Mouse (Mus musculus) limb, embryonic 15.5 days (tissue): ENCODE measurements around the gene Zdhhc1. TPM values are rescaled to one million over a fixed set of nuclear protein-coding genes. Genes with fewer than 3 reads are reported as not detected.
A peak's percentile ranks its signal among the peaks of the same experiment; 100 is the strongest.

Source experiments
- ATAC-seq: fragments of 200-750 bp; cut with Nextera tagmentation; 2 replicates; pipeline ENCODE4 v1.8.0; 2017; ENCODE audit warnings: low read depth, moderate TSS enrichment; ENCODE audit not compliant: insufficient number of reproducible peaks, low FRiP score, low TSS enrichment
- H3K27ac ChIP-seq: fragments of 300-500 bp; sonication (generic); 2 replicates; pipeline ENCODE4 v1.5.1; 2015; ENCODE audit warnings: moderate library complexity, mild to moderate bottlenecking, inconsistent platforms
- H3K27me3 ChIP-seq: fragments of 300-500 bp; sonication (generic); 2 replicates; pipeline ENCODE4 v1.6.1; 2015; ENCODE audit warnings: inconsistent platforms
- H3K36me3 ChIP-seq: fragments of 300-500 bp; sonication (generic); 2 replicates; pipeline ENCODE4 v1.6.1; 2015; ENCODE audit warnings: inconsistent platforms
- H3K4me1 ChIP-seq: fragments of 300-500 bp; sonication (generic); 2 replicates; pipeline ENCODE4 v1.6.1; 2015; ENCODE audit warnings: inconsistent platforms
- H3K4me2 ChIP-seq: fragments of 300-500 bp; sonication (generic); 2 replicates; pipeline ENCODE4 v1.6.1; 2015; ENCODE audit warnings: mild to moderate bottlenecking, inconsistent platforms
- H3K4me3 ChIP-seq: fragments of 300-500 bp; sonication (generic); 2 replicates; pipeline ENCODE4 v1.5.1; 2015; ENCODE audit warnings: mild to moderate bottlenecking, inconsistent platforms
- H3K9ac ChIP-seq: fragments of 300-500 bp; sonication (generic); 2 replicates; pipeline ENCODE4 v1.6.1; 2015; ENCODE audit warnings: inconsistent platforms
- H3K9me3 ChIP-seq: fragments of 300-500 bp; sonication (generic); 2 replicates; pipeline ENCODE4 v1.6.1; 2016; ENCODE audit warnings: inconsistent platforms
- WGBS: fragments of 180-500 bp; shearing (Covaris S2); methylation state at CpG from one replicate; pipeline ENCODE4 v1.1.7; 2015; 5-methylcytosine and 5-hydroxymethylcytosine counted together
- polyA plus RNA-seq: library from polyadenylated mRNA; unstranded; fragments of >200 nt; fragmentation: Nextera tagmentation; extraction: Ambion mirVana; gene quantifications from 2 replicates; pipeline ENCODE4 v1.2.1, GENCODE M21; 2015

The Zdhhc1 gene
- polyA plus RNA-seq, 1 experiment from 2014 or later, result 42.2 TPM

DNA sequence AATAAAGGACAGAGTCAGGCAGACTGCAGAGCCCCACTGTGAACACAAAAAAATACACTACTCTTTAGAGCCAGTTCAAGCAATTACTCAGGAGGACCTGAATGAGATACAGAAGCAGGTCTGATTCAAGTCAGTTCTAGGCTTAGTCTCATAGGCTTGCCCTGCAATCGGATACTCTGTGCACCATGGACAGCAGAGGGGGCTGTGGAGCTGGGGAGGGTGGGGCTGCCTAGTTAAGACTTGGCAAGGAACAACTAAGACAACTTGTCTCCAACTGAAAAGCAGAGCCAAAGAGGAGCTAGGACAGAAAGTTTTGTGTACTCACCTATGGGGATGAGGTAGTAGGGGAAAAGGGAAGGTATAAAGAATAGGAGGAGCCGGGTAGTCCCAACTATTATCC, 35.1 kb upstream of the Zdhhc1 start:
- peaks cover 12% of the 10 kb centered on the region for H3K4me1 ChIP-seq
- H3K9me3 ChIP-seq, result no peaks in the 10 kb centered on the region
- ATAC-seq, result no peak
- no peak overlapping the region for H3K27ac ChIP-seq
- H3K36me3 ChIP-seq, result peaks cover 44% of the 10 kb centered on the region
- no peak overlapping the region for H3K4me3 ChIP-seq
- 62% methylated on average over 2 of the region's 2 CpGs for WGBS
- H3K27me3 ChIP-seq, result no peaks in the 10 kb centered on the region
- H3K4me2 ChIP-seq, result no peak overlapping the region
- no peak overlapping the region for H3K9ac ChIP-seq

DNA sequence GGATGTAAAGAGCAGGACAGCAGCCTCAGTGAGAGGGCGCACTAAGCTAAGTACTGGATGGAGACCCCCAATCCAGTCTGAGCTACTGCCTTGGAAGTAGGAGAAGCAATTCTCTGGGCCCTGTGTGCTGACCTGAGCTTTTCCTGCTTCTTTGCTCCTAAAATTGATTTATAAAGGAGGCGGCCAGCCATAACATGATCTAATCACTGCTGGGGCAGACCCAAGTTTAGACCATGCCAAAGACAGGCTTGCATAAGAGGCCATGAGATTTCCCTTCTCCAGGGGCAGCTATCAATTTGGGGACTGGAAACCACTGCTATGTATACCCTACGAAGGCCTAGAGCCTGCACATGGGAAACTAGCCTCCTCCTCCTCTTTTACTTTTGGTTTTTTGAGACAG, 32.6 kb upstream of the Zdhhc1 start:
- Histone ChIP-seq H3K36me3 (peaks cover 49% of the 10 kb centered on the region), H3K9me3 (no peaks in the 10 kb centered on the region)
- 90% methylated on average over 3 of the region's 3 CpGs for WGBS

GRCm38 (mm10) chr8:105528206-105528605, 31.5 kb upstream of the Zdhhc1 start:
- Histone ChIP-seq H3K9me3 (no peaks in the 10 kb centered on the region), H3K4me2 (no peak overlapping the region), H3K9ac (no peak overlapping the region), H3K4me3 (no peak overlapping the region), H3K27me3 (no peaks in the 10 kb centered on the region), H3K4me1 (peaks cover 3% of the 10 kb centered on the region; the same call in 1 of the 2 replicates), H3K27ac (no peak overlapping the region), H3K36me3 (peaks cover 52% of the 10 kb centered on the region)
- ATAC-seq, result no peak
- 100% methylated on average over 1 of the region's 1 CpGs for WGBS

More for the DNA sequence above, 32.6 kb upstream of the Zdhhc1 start:
- no peak overlapping the region for H3K9ac ChIP-seq
- no peak for ATAC-seq
- H3K4me1 ChIP-seq, result peaks cover 12% of the 10 kb centered on the region
- H3K4me2 ChIP-seq, result no peak overlapping the region
- H3K27me3 ChIP-seq, result no peaks in the 10 kb centered on the region
- no peak overlapping the region for H3K4me3 ChIP-seq
- no peak overlapping the region for H3K27ac ChIP-seq

GRCm38 (mm10) chr8:105527110-105527509, 30.4 kb upstream of the Zdhhc1 start:
- no peak overlapping the region for H3K27ac ChIP-seq

DNA sequence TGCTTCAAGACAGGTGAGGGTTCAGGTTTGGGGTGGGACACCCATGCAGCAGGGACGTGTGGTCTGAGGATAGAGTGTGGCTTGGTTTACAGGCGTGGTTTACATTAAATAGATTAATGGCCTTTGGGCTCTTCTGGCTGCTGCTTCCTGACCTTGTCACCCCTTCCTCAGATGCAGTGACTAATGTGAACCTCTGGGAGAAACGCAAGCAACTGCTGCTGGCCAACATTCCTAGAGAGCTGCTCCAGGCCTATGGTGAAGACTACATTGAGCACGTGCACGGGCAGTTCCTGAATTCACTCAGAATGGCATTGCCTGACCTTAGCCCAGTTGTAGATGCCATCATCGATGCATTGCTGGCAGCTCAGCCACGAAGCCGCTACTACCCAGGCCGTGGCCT, 26.2 kb upstream of the Zdhhc1 start:
- Histone ChIP-seq H3K36me3 (peaks cover 34% of the 10 kb centered on the region), H3K9ac (no peak overlapping the region), H3K4me3 (no peak overlapping the region), H3K9me3 (no peaks in the 10 kb centered on the region), H3K27ac (no peak overlapping the region), H3K4me2 (no peak overlapping the region), H3K27me3 (peaks cover 8% of the 10 kb centered on the region), H3K4me1 (peaks cover 23% of the 10 kb centered on the region)
- no peak for ATAC-seq
- 67% methylated on average over 9 of the region's 9 CpGs for WGBS

More at GRCm38 (mm10) chr8:105527110-105527509, 30.4 kb upstream of the Zdhhc1 start:
- no peak for ATAC-seq
- H3K4me3 ChIP-seq, result no peak overlapping the region
- H3K9me3 ChIP-seq, result no peaks in the 10 kb centered on the region
- no peaks in the 10 kb centered on the region for H3K27me3 ChIP-seq
- H3K4me1 ChIP-seq, result 0 out of 2 replicates have a peak, but pooled peaks cover 2% of the 10 kb centered on the region
- no peak overlapping the region for H3K4me2 ChIP-seq
- H3K36me3 ChIP-seq, result peaks cover 63% of the 10 kb centered on the region
- H3K9ac ChIP-seq, result no peak overlapping the region
- 70% methylated on average over 2 of the region's 2 CpGs for WGBS

DNA sequence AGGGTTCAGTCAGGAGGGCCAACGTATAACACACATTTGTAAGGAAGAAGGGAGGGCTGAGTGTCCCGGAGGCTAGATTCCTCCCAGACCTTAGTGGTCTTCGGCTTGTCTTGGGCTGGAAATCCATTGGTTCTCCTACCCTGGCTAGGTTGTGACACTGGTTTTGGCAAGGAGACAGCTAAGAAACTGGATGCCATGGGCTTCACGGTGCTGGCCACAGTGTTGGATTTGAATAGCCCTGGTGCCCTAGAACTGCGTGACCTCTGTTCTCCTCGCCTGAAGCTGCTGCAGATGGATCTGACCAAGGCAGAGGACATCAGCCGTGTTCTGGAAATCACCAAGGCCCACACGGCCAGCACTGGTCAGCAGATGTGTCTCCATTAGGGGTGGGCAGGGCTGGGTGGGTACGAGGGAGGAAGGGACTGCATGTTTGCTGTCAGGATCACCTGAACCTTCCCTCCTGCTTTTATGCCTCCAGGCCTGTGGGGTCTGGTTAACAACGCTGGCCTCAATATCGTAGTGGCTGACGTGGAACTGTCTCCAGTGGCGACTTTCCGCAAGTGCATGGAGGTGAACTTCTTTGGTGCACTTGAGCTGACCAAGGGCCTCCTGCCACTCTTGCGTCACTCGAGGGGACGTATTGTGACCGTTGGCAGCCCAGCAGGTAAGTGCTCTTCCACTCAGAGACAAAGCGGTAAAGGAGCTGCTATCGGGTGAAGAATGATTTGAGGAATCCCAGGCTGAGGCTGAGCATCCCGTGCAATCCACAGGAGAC, 25.5 kb upstream of the Zdhhc1 start:
- Histone ChIP-seq H3K4me2 (no peak overlapping the region), H3K4me1 (peaks cover 27% of the 10 kb centered on the region), H3K36me3 (peaks cover 32% of the 10 kb centered on the region)

DNA sequence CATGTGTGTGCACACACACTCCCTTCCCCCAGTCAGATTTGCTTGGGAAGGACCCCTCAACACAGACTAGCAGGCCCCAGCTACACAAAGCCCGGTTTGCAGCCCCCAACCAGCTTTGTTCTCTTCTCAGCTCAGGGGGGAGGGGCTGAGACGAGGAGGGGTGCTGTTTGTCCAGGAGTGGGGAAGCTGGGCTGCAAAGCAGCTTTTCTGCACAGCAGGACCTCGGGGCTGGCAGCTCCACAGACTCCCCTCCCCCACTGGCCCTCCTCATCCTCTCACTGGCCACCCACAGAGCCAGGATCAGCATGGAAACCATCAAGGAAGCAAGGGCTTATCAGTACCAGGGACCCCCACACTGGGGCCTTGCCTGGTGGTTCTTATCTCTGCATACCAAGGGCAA, 24.4 kb upstream of the Zdhhc1 start:
- ATAC-seq, result no peak
- Histone ChIP-seq H3K27me3 (peaks cover 20% of the 10 kb centered on the region), H3K4me2 (no peak overlapping the region), H3K9ac (no peak overlapping the region), H3K4me1 (peaks cover 32% of the 10 kb centered on the region), H3K36me3 (peaks cover 25% of the 10 kb centered on the region), H3K9me3 (no peaks in the 10 kb centered on the region), H3K27ac (no peak overlapping the region), H3K4me3 (no peak overlapping the region)
- WGBS, result 12% methylated on average over 3 of the region's 3 CpGs

More for the DNA sequence above, 25.5 kb upstream of the Zdhhc1 start:
- Histone ChIP-seq H3K9me3 (no peaks in the 10 kb centered on the region), H3K9ac (no peak overlapping the region), H3K27ac (no peak overlapping the region), H3K4me3 (no peak overlapping the region), H3K27me3 (peaks cover 13% of the 10 kb centered on the region)
- WGBS, result 74% methylated on average over 21 of the region's 21 CpGs
- no peak for ATAC-seq

GRCm38 (mm10) chr8:105520521-105520920, 23.8 kb upstream of the Zdhhc1 start:
- Histone ChIP-seq H3K9ac (no peak overlapping the region), H3K4me1 (peaks cover 33% of the 10 kb centered on the region), H3K9me3 (no peaks in the 10 kb centered on the region), H3K36me3 (peaks cover 25% of the 10 kb centered on the region), H3K27me3 (peaks cover 20% of the 10 kb centered on the region), H3K4me2 (no peak overlapping the region), H3K4me3 (no peak overlapping the region), H3K27ac (no peak overlapping the region)
- 33% methylated on average over 5 of the region's 5 CpGs for WGBS
- ATAC-seq, result no peak

DNA sequence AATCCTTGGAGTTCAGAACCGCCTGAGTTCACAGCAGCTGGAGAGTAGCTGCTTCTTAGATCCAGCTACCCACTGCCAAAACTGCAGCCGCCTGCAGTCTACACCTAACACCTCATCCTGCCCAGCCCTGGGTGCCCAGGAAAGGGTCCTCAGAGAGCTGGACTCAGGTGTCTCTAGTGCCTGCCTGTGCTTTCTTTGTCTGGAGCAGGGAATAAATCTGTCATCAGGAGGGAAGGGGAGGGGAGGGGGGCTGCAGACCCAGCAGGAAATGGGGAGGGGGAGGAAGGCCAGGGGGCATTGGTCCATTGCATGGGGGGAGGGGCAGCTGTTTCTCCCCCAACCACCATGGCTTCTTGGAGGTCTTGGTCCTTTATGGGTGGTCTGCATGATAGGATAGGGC, 22.9 kb upstream of the Zdhhc1 start:
- peaks cover 33% of the 10 kb centered on the region for H3K4me1 ChIP-seq
- peaks cover 19% of the 10 kb centered on the region for H3K36me3 ChIP-seq
- H3K27me3 ChIP-seq, result peaks cover 20% of the 10 kb centered on the region
- peak overlapping the region; percentile 99 for H3K4me2 ChIP-seq
- no peak overlapping the region for H3K27ac ChIP-seq
- no peak for ATAC-seq
- 5% methylated on average over 2 of the region's 2 CpGs for WGBS
- H3K9me3 ChIP-seq, result no peaks in the 10 kb centered on the region
- peak overlapping the region; percentile 53 for H3K4me3 ChIP-seq
- no peak overlapping the region for H3K9ac ChIP-seq

DNA sequence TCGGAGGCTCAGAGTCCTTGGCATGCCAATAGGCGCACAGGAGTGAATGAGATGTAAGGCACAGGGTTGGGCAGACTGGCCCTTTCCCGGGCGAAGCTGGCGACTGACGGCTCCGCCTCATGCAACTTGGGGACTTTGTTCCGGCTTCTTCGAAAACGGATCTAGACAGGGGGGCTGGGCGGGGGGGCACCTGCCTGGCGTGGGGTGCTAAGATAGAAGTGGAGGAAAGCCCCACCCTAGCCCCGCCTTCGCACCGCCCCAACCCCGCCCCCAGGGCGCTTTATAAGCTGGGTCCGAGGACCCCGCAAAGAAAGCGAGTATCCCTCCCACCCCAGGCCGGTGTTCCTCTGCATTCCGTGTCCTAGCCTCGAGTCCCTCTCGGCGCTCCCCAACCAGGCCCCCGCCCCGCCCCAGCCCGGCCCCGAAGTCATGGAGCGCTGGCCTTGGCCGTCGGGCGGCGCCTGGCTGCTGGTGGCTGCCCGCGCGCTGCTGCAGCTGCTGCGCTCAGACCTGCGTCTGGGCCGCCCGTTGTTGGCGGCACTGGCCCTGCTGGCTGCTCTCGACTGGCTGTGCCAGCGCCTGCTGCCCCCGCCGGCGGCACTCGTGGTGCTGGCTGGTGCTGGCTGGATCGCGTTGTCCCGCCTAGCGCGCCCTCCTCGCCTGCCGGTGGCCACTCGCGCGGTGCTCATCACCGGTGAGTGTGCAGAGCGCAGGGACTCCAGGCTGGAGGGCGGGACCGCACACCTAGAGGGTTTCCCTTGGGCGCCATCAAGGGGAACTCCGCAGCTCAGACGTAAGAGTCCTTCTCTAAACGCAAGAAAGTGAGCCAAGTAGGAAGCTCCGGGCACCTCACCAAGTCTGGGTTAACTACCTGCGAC, 22.0 kb upstream of the Zdhhc1 start, which contains the start of gene Hsd11b2:
TSS of gene Hsd11b2 (plus strand) at position 320 of the 878 bp plus-strand sequence.
- Histone ChIP-seq H3K4me2 (peak within 1 kb of the TSS; percentile 99), H3K4me3 (peak within 1 kb of the TSS; percentile 53), H3K27ac (peak within 1 kb of the TSS; percentile 35; the same call in 1 of the 2 replicates), H3K9me3 (no peaks in the 10 kb centered on the region), H3K9ac (peak within 1 kb of the TSS; percentile 45), H3K36me3 (peaks cover 14% of the 10 kb centered on the region), H3K4me1 (peaks cover 33% of the 10 kb centered on the region), H3K27me3 (peaks cover 20% of the 10 kb centered on the region)
- peak; percentile 33; the same call in 1 of the 2 replicates for ATAC-seq
- under 1% methylated on average over 65 of the region's 68 CpGs for WGBS

DNA sequence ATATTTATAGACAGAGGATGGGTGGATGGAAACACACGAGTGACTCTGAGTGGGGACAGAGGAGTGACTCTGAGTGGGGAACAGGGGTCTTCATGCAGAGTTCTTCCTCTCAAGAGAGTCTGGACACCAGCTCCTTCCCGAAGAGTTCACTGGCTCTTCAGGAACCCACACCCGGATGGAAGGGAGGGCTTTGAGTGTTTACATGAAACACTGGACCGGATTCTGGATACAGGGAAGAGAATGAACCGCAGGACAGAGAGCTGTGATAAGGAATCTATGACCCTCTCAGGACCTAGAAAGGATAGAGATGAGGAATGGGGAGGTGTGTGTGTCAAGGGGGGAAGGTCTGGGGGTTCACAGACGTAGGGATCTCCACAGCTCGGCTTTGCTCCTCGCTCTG, 20.6 kb upstream of the Zdhhc1 start:
- peaks cover 20% of the 10 kb centered on the region for H3K27me3 ChIP-seq
- H3K36me3 ChIP-seq, result peaks cover 5% of the 10 kb centered on the region
- ATAC-seq, result no peak
- H3K4me1 ChIP-seq, result peaks cover 33% of the 10 kb centered on the region
- H3K4me2 ChIP-seq, result no peak overlapping the region
- H3K9ac ChIP-seq, result no peak overlapping the region
- no peak overlapping the region for H3K27ac ChIP-seq
- WGBS, result 45% methylated on average over 8 of the region's 8 CpGs
- H3K4me3 ChIP-seq, result no peak overlapping the region
- H3K9me3 ChIP-seq, result no peaks in the 10 kb centered on the region
